Mouse (Mus musculus): Measurements from ENCODE around the gene Lrr1. TPM values are rescaled to one million over a fixed set of nuclear protein-coding genes. Genes with fewer than 3 reads are reported as not detected.

Lrr1 gene
- polyA plus RNA-seq, 1 experiment from 2014 or later = 33.8 TPM

DNA sequence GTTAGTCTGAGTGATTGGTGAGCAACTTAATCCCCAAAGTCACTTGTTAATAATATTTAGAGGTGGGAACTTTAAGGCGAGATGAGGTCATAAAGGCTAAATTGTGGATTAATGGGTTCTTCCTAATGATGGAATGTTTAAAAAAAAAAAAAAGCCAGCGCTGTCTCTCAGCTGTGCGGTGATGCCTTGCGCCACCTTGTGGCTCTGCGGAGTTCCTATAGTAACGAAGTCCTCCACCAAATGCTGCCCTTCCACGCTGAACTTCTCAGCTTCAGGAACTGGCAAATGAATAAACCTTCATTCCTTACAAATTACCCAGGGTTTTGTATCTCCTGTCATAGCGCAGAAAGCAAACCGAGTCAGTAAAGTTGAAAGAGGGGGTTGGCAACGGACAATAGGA, 36.6 kb upstream of the Lrr1 start:
- H3K27me3 ChIP-seq (ENCODE audit: control insufficient read depth, insufficient read depth, low read length) = no peaks in the 10 kb centered on the region
- no peak overlapping the region for H3K9ac ChIP-seq (ENCODE audit: low read length)
- ATAC-seq (replicated peaks; ENCODE audit: low FRiP score) = peak; percentile 77; the same call in 1 of the 2 replicates
- no peak overlapping the region for H3K4me2 ChIP-seq (ENCODE audit: low read depth, low read length, severe bottlenecking)
- 9% methylated on average over 10 of the region's 10 CpGs for WGBS
- peak; percentile 65 for DNase-seq (ENCODE audit: low spot score)
- H3K4me1 ChIP-seq (replicated peaks; ENCODE audit: control insufficient read depth, insufficient read depth, low read length) = no peaks in the 10 kb centered on the region
- H3K4me3 ChIP-seq (ENCODE audit: low read depth, low read length) = no peak overlapping the region
- no peaks in the 10 kb centered on the region for H3K36me3 ChIP-seq (ENCODE audit: control insufficient read depth, insufficient read depth, low read length)
- no peaks in the 10 kb centered on the region for H3K9me3 ChIP-seq (ENCODE audit: control insufficient read depth, low read length)
- no peak overlapping the region for H3K27ac ChIP-seq (ENCODE audit: low read depth, low read length)

DNA sequence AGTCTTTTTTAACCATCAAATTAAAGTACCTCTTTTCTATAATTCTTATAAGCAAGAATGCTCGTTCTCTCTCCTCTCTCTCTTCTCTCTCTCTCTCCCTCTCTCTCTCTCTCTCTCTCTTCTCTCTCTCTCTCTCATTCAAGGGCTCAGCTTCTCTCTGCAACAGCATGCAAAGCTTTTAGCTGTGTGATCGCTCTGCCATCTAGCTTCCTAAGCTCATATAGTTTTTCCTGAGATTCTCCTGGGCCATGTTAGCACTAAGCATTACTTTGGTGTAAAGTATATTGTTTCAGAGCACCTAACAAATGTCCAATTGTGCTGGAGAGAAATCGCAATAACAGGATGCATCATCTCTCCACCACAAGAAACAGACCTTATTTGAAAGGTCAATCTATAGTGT, 29.4 kb upstream of the Lrr1 start:
- no peak for DNase-seq (ENCODE audit: low spot score)
- 94% methylated on average over 3 of the region's 3 CpGs for WGBS

DNA sequence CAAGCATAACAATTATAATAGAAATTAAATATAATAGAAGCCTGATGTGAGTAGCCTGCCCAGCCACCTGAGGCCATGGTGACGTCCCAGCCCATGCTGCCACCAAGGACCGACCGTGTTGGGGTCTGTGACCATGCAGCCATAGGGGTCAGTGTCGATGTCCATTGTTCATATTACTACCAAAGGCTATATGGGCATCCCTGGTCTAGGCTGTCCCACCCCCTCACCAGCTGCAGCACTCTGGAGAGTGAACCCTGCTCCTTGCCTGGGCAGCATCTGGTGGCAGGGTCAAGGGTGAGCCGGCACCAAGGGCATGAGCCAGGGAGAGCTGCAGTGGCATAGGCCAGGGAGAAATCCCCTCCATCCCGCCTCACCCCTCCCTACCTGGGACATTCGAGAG, 28.8 kb upstream of the Lrr1 start:
- Histone ChIP-seq H3K4me1 (replicated peaks; ENCODE audit: control insufficient read depth, insufficient read depth, low read length) (no peaks in the 10 kb centered on the region), H3K27ac (ENCODE audit: low read depth, low read length) (no peak overlapping the region), H3K9me3 (ENCODE audit: control insufficient read depth, low read length) (no peaks in the 10 kb centered on the region), H3K36me3 (ENCODE audit: control insufficient read depth, insufficient read depth, low read length) (no peaks in the 10 kb centered on the region; the same call in 1 of the 2 replicates), H3K27me3 (ENCODE audit: control insufficient read depth, insufficient read depth, low read length) (no peaks in the 10 kb centered on the region), H3K4me2 (ENCODE audit: low read depth, low read length, severe bottlenecking) (no peak overlapping the region), H3K9ac (ENCODE audit: low read length) (no peak overlapping the region), H3K4me3 (ENCODE audit: low read depth, low read length) (no peak overlapping the region)
- WGBS = 90% methylated on average over 7 of the region's 7 CpGs
- ATAC-seq (replicated peaks; ENCODE audit: low FRiP score) = peak; percentile 30; the same call in 1 of the 2 replicates
- no peak for DNase-seq (ENCODE audit: low spot score)

More for the DNA sequence above, 29.4 kb upstream of the Lrr1 start:
- Histone ChIP-seq H3K4me3 (ENCODE audit: low read depth, low read length) (no peak overlapping the region), H3K27me3 (ENCODE audit: control insufficient read depth, insufficient read depth, low read length) (no peaks in the 10 kb centered on the region), H3K36me3 (ENCODE audit: control insufficient read depth, insufficient read depth, low read length) (no peaks in the 10 kb centered on the region; the same call in 1 of the 2 replicates), H3K9me3 (ENCODE audit: control insufficient read depth, low read length) (no peaks in the 10 kb centered on the region), H3K9ac (ENCODE audit: low read length) (no peak overlapping the region), H3K27ac (ENCODE audit: low read depth, low read length) (no peak overlapping the region), H3K4me1 (replicated peaks; ENCODE audit: control insufficient read depth, insufficient read depth, low read length) (no peaks in the 10 kb centered on the region), H3K4me2 (ENCODE audit: low read depth, low read length, severe bottlenecking) (no peak overlapping the region)
- ATAC-seq (replicated peaks; ENCODE audit: low FRiP score) = no peak

DNA sequence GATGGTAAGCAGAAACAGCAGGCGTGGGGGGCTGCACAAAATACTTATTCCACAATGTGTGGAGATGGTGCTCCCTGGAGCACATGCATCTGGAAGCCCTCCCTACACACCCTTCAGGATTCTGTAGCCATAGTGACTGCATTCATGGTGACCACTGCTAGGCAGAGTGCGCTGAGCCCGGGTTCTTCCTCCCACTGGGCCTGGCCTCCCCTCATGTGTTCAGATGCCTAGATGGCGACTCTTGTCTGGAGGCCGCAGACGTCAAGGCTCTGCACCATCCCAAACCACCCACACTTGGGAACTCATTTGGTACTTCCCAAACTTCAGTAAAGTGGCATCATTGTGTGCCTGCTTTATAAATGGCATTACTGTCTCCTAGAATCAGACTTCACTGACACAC, 25.2 kb upstream of the Lrr1 start:
- H3K27me3 ChIP-seq (ENCODE audit: control insufficient read depth, insufficient read depth, low read length) = no peaks in the 10 kb centered on the region
- no peaks in the 10 kb centered on the region for H3K36me3 ChIP-seq (ENCODE audit: control insufficient read depth, insufficient read depth, low read length)
- H3K4me3 ChIP-seq (ENCODE audit: low read depth, low read length) = no peak overlapping the region
- DNase-seq (ENCODE audit: low spot score) = no peak
- no peak for ATAC-seq (replicated peaks; ENCODE audit: low FRiP score)
- no peaks in the 10 kb centered on the region for H3K9me3 ChIP-seq (ENCODE audit: control insufficient read depth, low read length)
- H3K9ac ChIP-seq (ENCODE audit: low read length) = no peak overlapping the region
- WGBS = 77% methylated on average over 6 of the region's 6 CpGs
- no peak overlapping the region for H3K27ac ChIP-seq (ENCODE audit: low read depth, low read length)
- no peaks in the 10 kb centered on the region for H3K4me1 ChIP-seq (replicated peaks; ENCODE audit: control insufficient read depth, insufficient read depth, low read length)
- no peak overlapping the region for H3K4me2 ChIP-seq (ENCODE audit: low read depth, low read length, severe bottlenecking)

DNA sequence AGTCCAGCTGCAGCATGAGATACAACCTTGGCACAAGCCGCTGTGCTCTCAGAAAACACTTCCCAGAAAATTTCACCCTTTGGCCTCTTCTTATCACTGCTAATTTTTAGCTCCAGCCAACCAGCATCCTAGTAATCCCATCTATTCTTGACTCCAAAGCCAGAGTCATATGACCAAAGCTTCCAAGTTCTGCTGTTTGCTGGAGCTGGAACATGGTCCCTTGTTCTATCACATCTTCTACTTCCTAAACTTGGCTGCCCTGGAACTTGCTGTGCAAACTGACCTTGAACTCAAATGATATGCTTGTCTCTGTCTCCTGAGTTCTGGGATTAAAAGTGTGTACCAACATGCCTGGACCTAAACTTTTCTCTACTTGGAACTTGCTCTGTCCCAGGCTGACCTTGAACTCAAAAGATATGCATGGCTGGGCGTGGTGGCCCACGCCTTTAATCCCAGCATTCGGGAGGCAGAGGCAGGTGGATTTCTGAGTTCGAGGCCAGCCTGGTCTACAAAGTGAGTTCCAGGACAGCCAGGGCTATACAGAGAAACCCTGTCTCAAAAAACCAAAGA, 21.4 kb upstream of the Lrr1 start:
- Histone ChIP-seq H3K4me3 (ENCODE audit: low read depth, low read length) (no peak overlapping the region), H3K4me2 (ENCODE audit: low read depth, low read length, severe bottlenecking) (no peak overlapping the region), H3K9ac (ENCODE audit: low read length) (no peak overlapping the region), H3K36me3 (ENCODE audit: control insufficient read depth, insufficient read depth, low read length) (no peaks in the 10 kb centered on the region), H3K27me3 (ENCODE audit: control insufficient read depth, insufficient read depth, low read length) (no peaks in the 10 kb centered on the region), H3K4me1 (replicated peaks; ENCODE audit: control insufficient read depth, insufficient read depth, low read length) (no peaks in the 10 kb centered on the region), H3K9me3 (ENCODE audit: control insufficient read depth, low read length) (no peaks in the 10 kb centered on the region), H3K27ac (ENCODE audit: low read depth, low read length) (no peak overlapping the region)
- 92% methylated on average over 5 of the region's 5 CpGs for WGBS
- DNase-seq (ENCODE audit: low spot score) (no peak), ATAC-seq (replicated peaks; ENCODE audit: low FRiP score) (no peak)

DNA sequence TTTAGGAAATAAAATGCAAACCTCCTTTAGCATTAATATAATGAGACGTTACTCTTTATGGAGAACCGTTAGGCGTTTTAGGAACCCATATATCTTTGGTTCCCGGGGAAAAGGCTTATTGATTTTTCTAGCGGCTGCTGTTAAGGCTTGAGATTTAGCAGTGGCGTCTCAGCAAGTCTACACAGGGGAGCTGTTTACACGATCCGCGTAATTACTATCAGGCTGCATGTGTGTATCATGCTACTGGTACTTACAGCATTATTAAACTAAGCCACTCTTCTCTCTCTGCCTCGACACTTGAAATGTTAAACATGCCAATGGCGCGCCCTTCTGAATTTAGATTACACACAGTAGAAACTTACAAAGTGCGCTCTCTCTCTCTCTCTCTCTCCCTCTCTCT, 18.6 kb upstream of the Lrr1 start:
- no peak for ATAC-seq (replicated peaks; ENCODE audit: low FRiP score)

DNA sequence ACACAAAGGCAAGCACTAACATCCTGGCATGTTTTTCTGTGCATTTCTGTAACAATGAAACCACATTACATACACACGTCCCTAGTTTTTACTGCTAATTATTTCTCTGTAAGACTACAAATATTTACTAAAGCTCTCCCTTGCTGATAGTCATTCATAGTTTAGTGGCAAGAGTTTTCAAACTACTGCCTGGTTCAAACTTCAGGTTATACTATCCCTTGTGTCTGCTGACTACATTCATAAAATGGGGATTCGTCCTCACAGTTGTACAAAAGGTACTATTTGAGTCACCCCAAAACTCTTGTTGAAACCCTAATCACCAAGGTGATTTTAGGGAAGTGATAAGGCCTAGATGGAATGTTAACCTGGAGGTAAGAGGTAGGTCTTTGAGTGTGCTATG, 12.7 kb upstream of the Lrr1 start:
- Histone ChIP-seq H3K4me1 (replicated peaks; ENCODE audit: control insufficient read depth, insufficient read depth, low read length) (no peaks in the 10 kb centered on the region; the same call in 1 of the 2 replicates), H3K4me3 (ENCODE audit: low read depth, low read length) (no peak overlapping the region), H3K36me3 (ENCODE audit: control insufficient read depth, insufficient read depth, low read length) (peaks cover 9% of the 10 kb centered on the region; the same call in 1 of the 2 replicates), H3K9me3 (ENCODE audit: control insufficient read depth, low read length) (no peaks in the 10 kb centered on the region), H3K4me2 (ENCODE audit: low read depth, low read length, severe bottlenecking) (no peak overlapping the region), H3K27me3 (ENCODE audit: control insufficient read depth, insufficient read depth, low read length) (no peaks in the 10 kb centered on the region), H3K9ac (ENCODE audit: low read length) (no peak overlapping the region), H3K27ac (ENCODE audit: low read depth, low read length) (no peak overlapping the region)
- 83% methylated on average over 2 of the region's 2 CpGs for WGBS
- ATAC-seq (replicated peaks; ENCODE audit: low FRiP score) (no peak), DNase-seq (ENCODE audit: low spot score) (no peak)

More for the DNA sequence above, 18.6 kb upstream of the Lrr1 start:
- no peak for DNase-seq (ENCODE audit: low spot score)
- H3K4me1 ChIP-seq (replicated peaks; ENCODE audit: control insufficient read depth, insufficient read depth, low read length) = no peaks in the 10 kb centered on the region
- H3K36me3 ChIP-seq (ENCODE audit: control insufficient read depth, insufficient read depth, low read length) = no peaks in the 10 kb centered on the region
- H3K4me2 ChIP-seq (ENCODE audit: low read depth, low read length, severe bottlenecking) = no peak overlapping the region
- H3K27me3 ChIP-seq (ENCODE audit: control insufficient read depth, insufficient read depth, low read length) = no peaks in the 10 kb centered on the region
- no peak overlapping the region for H3K4me3 ChIP-seq (ENCODE audit: low read depth, low read length)
- no peak overlapping the region for H3K9ac ChIP-seq (ENCODE audit: low read length)
- H3K9me3 ChIP-seq (ENCODE audit: control insufficient read depth, low read length) = no peaks in the 10 kb centered on the region
- 88% methylated on average over 13 of the region's 13 CpGs for WGBS
- H3K27ac ChIP-seq (ENCODE audit: low read depth, low read length) = no peak overlapping the region

DNA sequence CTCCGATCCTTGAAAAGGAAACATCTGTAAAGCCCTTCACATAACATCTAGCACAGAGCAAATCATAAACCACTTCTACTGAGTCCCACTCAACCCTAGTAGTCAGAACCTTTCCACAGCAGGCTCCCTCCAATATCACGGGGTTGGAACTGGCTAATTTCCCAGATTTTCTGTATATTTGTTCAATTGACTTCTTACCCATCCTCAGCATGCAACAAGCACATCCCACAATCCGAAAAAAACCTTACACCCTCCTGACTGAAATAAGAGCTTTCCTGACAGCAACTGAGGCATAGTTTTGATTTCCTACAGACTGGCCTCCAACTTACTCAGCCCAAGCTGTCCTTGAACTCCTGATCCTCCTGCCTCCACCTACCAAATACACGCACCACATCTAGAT, 12.2 kb upstream of the Lrr1 start:
- Histone ChIP-seq H3K36me3 (ENCODE audit: control insufficient read depth, insufficient read depth, low read length) (peaks cover 9% of the 10 kb centered on the region; the same call in 1 of the 2 replicates), H3K9me3 (ENCODE audit: control insufficient read depth, low read length) (no peaks in the 10 kb centered on the region), H3K4me2 (ENCODE audit: low read depth, low read length, severe bottlenecking) (no peak overlapping the region), H3K27me3 (ENCODE audit: control insufficient read depth, insufficient read depth, low read length) (no peaks in the 10 kb centered on the region), H3K27ac (ENCODE audit: low read depth, low read length) (no peak overlapping the region), H3K9ac (ENCODE audit: low read length) (no peak overlapping the region), H3K4me3 (ENCODE audit: low read depth, low read length) (no peak overlapping the region), H3K4me1 (replicated peaks; ENCODE audit: control insufficient read depth, insufficient read depth, low read length) (no peaks in the 10 kb centered on the region; the same call in 1 of the 2 replicates)
- DNase-seq (ENCODE audit: low spot score) = no peak
- WGBS = 89% methylated on average over 4 of the region's 4 CpGs
- ATAC-seq (replicated peaks; ENCODE audit: low FRiP score) = no peak

DNA sequence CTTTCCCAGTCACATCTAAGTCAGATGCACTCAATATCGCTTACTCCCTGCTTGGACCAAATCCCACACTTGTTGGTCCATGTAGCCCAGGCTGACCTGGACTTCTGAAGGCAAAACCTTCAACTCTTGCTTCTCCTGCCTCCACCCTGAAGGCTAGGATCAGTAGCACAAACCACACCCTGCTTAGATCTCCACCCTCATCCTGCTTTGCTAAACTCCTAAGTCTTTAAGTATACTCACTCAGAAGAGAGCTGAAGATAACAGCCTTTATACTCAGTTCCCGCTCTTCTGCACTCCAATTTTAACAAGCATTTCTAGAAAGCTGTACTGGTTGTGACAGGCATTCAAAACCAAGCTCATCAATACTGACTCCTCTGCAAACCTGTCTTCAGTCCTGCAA, 11.5 kb upstream of the Lrr1 start:
- H3K4me2 ChIP-seq (ENCODE audit: low read depth, low read length, severe bottlenecking) = no peak overlapping the region
- no peak overlapping the region for H3K27ac ChIP-seq (ENCODE audit: low read depth, low read length)
- WGBS = 100% methylated on average over 2 of the region's 2 CpGs
- DNase-seq (ENCODE audit: low spot score) (no peak), ATAC-seq (replicated peaks; ENCODE audit: low FRiP score) (no peak)
- H3K4me3 ChIP-seq (ENCODE audit: low read depth, low read length) = no peak overlapping the region
- H3K4me1 ChIP-seq (replicated peaks; ENCODE audit: control insufficient read depth, insufficient read depth, low read length) = no peaks in the 10 kb centered on the region; the same call in 1 of the 2 replicates
- H3K9ac ChIP-seq (ENCODE audit: low read length) = no peak overlapping the region
- H3K36me3 ChIP-seq (ENCODE audit: control insufficient read depth, insufficient read depth, low read length) = peaks cover 9% of the 10 kb centered on the region; the same call in 1 of the 2 replicates
- H3K27me3 ChIP-seq (ENCODE audit: control insufficient read depth, insufficient read depth, low read length) = no peaks in the 10 kb centered on the region
- H3K9me3 ChIP-seq (ENCODE audit: control insufficient read depth, low read length) = no peaks in the 10 kb centered on the region

All from forebrain, embryonic 11.5 days (tissue).